Mouse (Mus musculus): ENCODE measurements at regions not wholly inside any gene's neighbourhood (a gene's known extent, or its start where the extent isn't known, plus 50 kb on each side); places are given as distances from the start of the nearest gene placed in this dataset.

DNA sequence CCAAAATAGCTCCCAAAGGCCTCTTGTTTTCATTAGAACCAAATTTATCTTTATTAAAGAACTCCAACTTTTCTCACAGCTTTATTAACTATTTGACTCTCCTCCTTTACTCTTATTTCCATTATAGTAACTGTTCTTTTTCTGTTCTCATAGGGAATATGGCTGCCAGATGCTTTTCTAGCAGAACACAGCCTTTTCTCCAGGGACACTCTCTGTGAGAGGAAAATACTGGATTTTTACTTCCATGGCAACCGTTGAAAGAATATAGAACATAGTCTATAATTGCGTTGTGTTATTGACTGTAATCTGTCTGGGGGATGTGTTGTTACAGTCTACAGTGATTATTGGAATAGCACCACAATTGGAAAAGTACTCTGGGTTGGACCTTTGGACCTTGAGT, 87.1 kb upstream of the Gm5148 start:
- TF ChIP-seq POLR2A (IDR thresholded peaks at IDR 0.05; ENCODE audit: low read depth, low read length) (no peak), CTCF (IDR thresholded peaks at IDR 0.05; ENCODE audit: extremely low read depth, insufficient read length, insufficient replicate concordance, low read depth, low read length) (no peak)
